Mouse (Mus musculus) effector memory CD4-positive, alpha-beta T cell, adult 5 months (primary cell): ENCODE results near the gene Itch. TPM values are rescaled to one million over a fixed set of nuclear protein-coding genes. Genes with fewer than 3 reads are reported as not detected.

Experiments
- polyA plus RNA-seq: library from polyadenylated mRNA; unstranded; fragments of 100-300 nt; shearing (Covaris generic); gene quantifications from one replicate; pipeline ENCODE4 v1.2.1, GENCODE M21; 2017

Itch gene
- 97.9 TPM for polyA plus RNA-seq

GRCm38 (mm10) chr2:155133011-155133976 is at the start of gene Itch:
Gene Itch (plus strand): TSS chr2:155133509.

GRCm38 (mm10) chr2:155236362-155236992 is 103.2 kb downstream of the Itch start, which contains the start of gene Dynlrb1:
Gene Dynlrb1 (plus strand): TSS chr2:155236533.

GRCm38 (mm10) chr2:155276195-155276594 is 142.9 kb downstream of the Itch start, which contains the start of gene Map1lc3a:
Gene Map1lc3a (plus strand): TSS chr2:155276297.

Other genes starting within 250 kb of the Itch start
- 56.9 TPM for gene Eif2s2, start 240.6 kb upstream of the Itch start, polyA plus RNA-seq
- gene Gm14226, start 115.2 kb upstream of the Itch start, polyA plus RNA-seq, result not detected
- 35.1 TPM for gene Ahcy, start 59.0 kb upstream of the Itch start, polyA plus RNA-seq
- gene Dynlrb1, start 103.0 kb downstream of the Itch start, polyA plus RNA-seq, result 191 TPM
- 76.1 TPM for gene Map1lc3a, start 142.8 kb downstream of the Itch start, polyA plus RNA-seq
- gene Pigu, start 223.9 kb downstream of the Itch start, polyA plus RNA-seq, result 30.7 TPM
- gene Trp53inp2, start 247.6 kb downstream of the Itch start, polyA plus RNA-seq, result 56.3 TPM